Mouse (Mus musculus): ENCODE data around the gene Cd19.

- no peak for TF ChIP-seq CTCF (IDR thresholded peaks at IDR 0.05 in 2 of 3, conservative IDR thresholded peaks at IDR 0.05 in 1 of 3; ENCODE audit: control insufficient read depth in 1 of 3, insufficient read depth in 1 of 3, low read depth in 2 of 3, low read length in 3 of 3, poor library complexity in 1 of 3, severe bottlenecking in 1 of 3)
- no peak for TF ChIP-seq RAD21 (IDR thresholded peaks at IDR 0.05; ENCODE audit: low read depth, low read length)
- no peak for TF ChIP-seq MYB (IDR thresholded peaks at IDR 0.05; ENCODE audit: low read depth, low read length)
- no peak for TF ChIP-seq POLR2A (IDR thresholded peaks at IDR 0.05; ENCODE audit: control insufficient read depth in 1 of 2, insufficient read depth in 1 of 2, low read depth in 1 of 2, low read length in 2 of 2, poor library complexity in 1 of 2)
- TF ChIP-seq E2F4 (IDR thresholded peaks at IDR 0.05; ENCODE audit: borderline replicate concordance, low read depth, low read length), result no peak
- no peak for TF ChIP-seq MAZ (IDR thresholded peaks at IDR 0.05; ENCODE audit: low read depth, low read length)
- TF ChIP-seq ZMIZ1 (IDR thresholded peaks at IDR 0.05; ENCODE audit: low read depth, low read length), result no peak
- no peak for TF ChIP-seq POLR2AphosphoS2 (IDR thresholded peaks at IDR 0.05; ENCODE audit: low read length)
Measured at GRCm38 (mm10) chr7:126417045-126417444, 2.4 kb upstream of the Cd19 start.
